Mouse (Mus musculus): Measurements from ENCODE around the gene Prtg. TPM values are rescaled to one million over a fixed set of nuclear protein-coding genes. Genes with fewer than 3 reads are reported as not detected.

Gene Prtg
- polyA plus RNA-seq, 1 experiment from 2014 or later: 0.36 TPM

- Histone ChIP-seq H3K27ac (no peak overlapping the region), H3K36me3 (no peaks in the 10 kb centered on the region), H3K4me3 (no peak overlapping the region), H3K9me3 (peaks cover 2% of the 10 kb centered on the region; the same call in 1 of the 2 replicates), H3K9ac (no peak overlapping the region), H3K27me3 (no peaks in the 10 kb centered on the region), H3K4me2 (replicated peaks) (no peak overlapping the region), H3K4me1 (peaks cover 3% of the 10 kb centered on the region; the same call in 1 of the 2 replicates)
- ATAC-seq (ENCODE audit: low FRiP score, low read depth): no peak
- 92% methylated on average over 5 of the region's 5 CpGs for WGBS
These were observed 86.1 kb downstream of the Prtg start for GRCm38 (mm10) chr9:72892761-72893160.

GRCm38 (mm10) chr9:72894796-72895352 lies 88.2 kb downstream of the Prtg start:
- no peak for ATAC-seq (ENCODE audit: low FRiP score, low read depth)
- WGBS: 86% methylated on average over 6 of the region's 6 CpGs
- no peaks in the 10 kb centered on the region for H3K36me3 ChIP-seq
- H3K4me2 ChIP-seq (replicated peaks): no peak overlapping the region
- peaks cover 2% of the 10 kb centered on the region; the same call in 1 of the 2 replicates for H3K9me3 ChIP-seq
- no peaks in the 10 kb centered on the region for H3K27me3 ChIP-seq
- H3K27ac ChIP-seq: no peak overlapping the region; the same call in 1 of the 2 replicates
- no peak overlapping the region for H3K4me3 ChIP-seq
- peaks cover 3% of the 10 kb centered on the region; the same call in 1 of the 2 replicates for H3K4me1 ChIP-seq
- no peak overlapping the region for H3K9ac ChIP-seq

GRCm38 (mm10) chr9:72902057-72902456 lies 95.4 kb downstream of the Prtg start:
- Histone ChIP-seq H3K9ac (no peak overlapping the region), H3K4me1 (peaks cover 17% of the 10 kb centered on the region), H3K9me3 (no peaks in the 10 kb centered on the region), H3K27ac (no peak overlapping the region), H3K4me3 (no peak overlapping the region), H3K36me3 (no peaks in the 10 kb centered on the region), H3K4me2 (replicated peaks) (no peak overlapping the region), H3K27me3 (no peaks in the 10 kb centered on the region)
- 77% methylated on average over 8 of the region's 8 CpGs for WGBS
- no peak for ATAC-seq (ENCODE audit: low FRiP score, low read depth)

- H3K27ac ChIP-seq: no peak overlapping the region
- no peaks in the 10 kb centered on the region for H3K27me3 ChIP-seq
- no peak overlapping the region for H3K4me2 ChIP-seq (replicated peaks)
- 85% methylated on average over 5 of the region's 5 CpGs for WGBS
- H3K4me3 ChIP-seq: no peak overlapping the region
- H3K36me3 ChIP-seq: peaks cover under 1% of the 10 kb centered on the region; the same call in 1 of the 2 replicates
- peaks cover 19% of the 10 kb centered on the region for H3K4me1 ChIP-seq
- no peaks in the 10 kb centered on the region for H3K9me3 ChIP-seq
- H3K9ac ChIP-seq: no peak overlapping the region
- ATAC-seq (ENCODE audit: low FRiP score, low read depth): no peak
These were observed 95.9 kb downstream of the Prtg start for GRCm38 (mm10) chr9:72902611-72903010.

DNA sequence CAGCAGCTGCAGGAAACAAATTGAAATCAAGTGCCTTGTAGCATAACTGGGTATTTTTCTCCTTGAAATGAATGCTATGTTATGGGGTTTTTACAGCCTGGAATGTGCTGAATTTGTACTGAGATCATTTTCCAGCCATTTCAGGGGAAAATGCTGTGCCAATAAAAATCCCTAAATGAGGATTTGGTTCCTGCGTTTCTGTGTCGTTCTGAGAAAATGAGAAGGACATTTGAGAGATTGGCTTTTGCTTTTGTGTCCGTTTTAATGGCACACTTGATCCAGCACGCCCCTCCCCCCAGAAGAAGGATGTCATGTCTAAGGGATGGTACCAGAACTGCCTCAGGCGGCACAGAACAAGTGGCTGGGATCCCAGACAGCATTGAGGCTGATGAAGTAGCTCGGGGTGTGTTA lies 100.0 kb downstream of the Prtg start:
- H3K4me3 ChIP-seq: no peak overlapping the region
- 63% methylated on average over 6 of the region's 6 CpGs for WGBS
- ATAC-seq (ENCODE audit: low FRiP score, low read depth): peak; percentile 37; the same call in 1 of the 2 replicates
- no peaks in the 10 kb centered on the region for H3K27me3 ChIP-seq
- H3K4me1 ChIP-seq: peaks cover 19% of the 10 kb centered on the region
- no peak overlapping the region for H3K4me2 ChIP-seq (replicated peaks)
- H3K9ac ChIP-seq: no peak overlapping the region
- no peaks in the 10 kb centered on the region for H3K9me3 ChIP-seq
- peak overlapping the region; percentile 61 for H3K27ac ChIP-seq
- H3K36me3 ChIP-seq: peaks cover 2% of the 10 kb centered on the region; the same call in 1 of the 2 replicates

DNA sequence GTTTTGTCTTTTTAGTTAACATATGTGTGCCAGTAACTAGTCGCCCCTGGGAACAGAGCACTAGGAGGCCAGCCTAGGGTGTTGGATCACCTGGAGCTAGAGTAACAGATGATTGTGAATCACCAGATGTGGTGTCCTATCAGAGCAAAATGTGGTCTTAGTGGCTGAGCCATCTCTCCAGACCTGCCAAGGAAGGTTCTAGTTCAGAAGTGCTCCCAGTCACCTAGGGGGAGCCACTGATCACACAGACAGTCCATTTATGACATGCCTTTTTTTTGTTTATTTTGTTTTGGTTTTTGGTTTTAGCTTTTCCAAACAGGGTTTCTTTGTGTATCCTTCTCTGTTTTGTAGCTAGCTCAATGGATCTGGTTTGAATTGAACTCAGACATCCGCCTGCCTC lies 104.7 kb downstream of the Prtg start:
- no peak for ATAC-seq (ENCODE audit: low FRiP score, low read depth)
- H3K27ac ChIP-seq: no peak overlapping the region
- no peak overlapping the region for H3K4me3 ChIP-seq
- no peak overlapping the region for H3K4me2 ChIP-seq (replicated peaks)
- peaks cover 2% of the 10 kb centered on the region; the same call in 1 of the 2 replicates for H3K36me3 ChIP-seq
- no peaks in the 10 kb centered on the region for H3K9me3 ChIP-seq
- H3K4me1 ChIP-seq: peaks cover 8% of the 10 kb centered on the region
- no peaks in the 10 kb centered on the region for H3K27me3 ChIP-seq
- no peak overlapping the region for H3K9ac ChIP-seq
- WGBS: 90% methylated on average over 2 of the region's 2 CpGs

GRCm38 (mm10) chr9:72913551-72913950 lies 106.9 kb downstream of the Prtg start:
- H3K9ac ChIP-seq: no peak overlapping the region
- H3K4me3 ChIP-seq: no peak overlapping the region
- 77% methylated on average over 6 of the region's 6 CpGs for WGBS
- H3K4me1 ChIP-seq: no peaks in the 10 kb centered on the region
- H3K36me3 ChIP-seq: no peaks in the 10 kb centered on the region
- no peak overlapping the region for H3K4me2 ChIP-seq (replicated peaks)
- no peaks in the 10 kb centered on the region for H3K9me3 ChIP-seq
- H3K27me3 ChIP-seq: no peaks in the 10 kb centered on the region
- no peak for ATAC-seq (ENCODE audit: low FRiP score, low read depth)
- H3K27ac ChIP-seq: no peak overlapping the region

DNA sequence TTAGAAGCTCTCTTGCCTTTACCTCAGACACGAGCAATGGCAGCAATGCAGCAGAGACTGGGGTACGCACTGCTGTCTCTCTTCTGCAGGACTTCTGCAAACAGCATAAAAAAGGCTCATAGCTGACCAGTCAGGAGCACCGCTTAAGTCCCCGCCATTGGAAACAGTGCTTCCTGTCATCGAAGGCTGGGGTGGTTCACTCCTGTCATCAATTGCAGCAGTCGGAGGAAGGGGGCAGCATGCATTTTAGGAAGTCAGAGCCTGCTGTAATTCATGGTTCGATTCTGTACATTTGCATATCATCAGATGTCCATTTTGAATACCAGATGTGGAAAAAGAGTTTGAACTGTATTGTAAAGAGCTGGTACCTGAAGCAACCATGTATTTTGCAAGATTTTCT lies 109.1 kb downstream of the Prtg start:
- H3K4me2 ChIP-seq (replicated peaks): no peak overlapping the region
- no peak for ATAC-seq (ENCODE audit: low FRiP score, low read depth)
- WGBS: 71% methylated on average over 7 of the region's 7 CpGs
- no peak overlapping the region for H3K9ac ChIP-seq
- no peak overlapping the region for H3K4me3 ChIP-seq
- no peaks in the 10 kb centered on the region for H3K27me3 ChIP-seq
- no peaks in the 10 kb centered on the region for H3K4me1 ChIP-seq
- H3K27ac ChIP-seq: no peak overlapping the region
- H3K36me3 ChIP-seq: no peaks in the 10 kb centered on the region
- H3K9me3 ChIP-seq: no peaks in the 10 kb centered on the region

DNA sequence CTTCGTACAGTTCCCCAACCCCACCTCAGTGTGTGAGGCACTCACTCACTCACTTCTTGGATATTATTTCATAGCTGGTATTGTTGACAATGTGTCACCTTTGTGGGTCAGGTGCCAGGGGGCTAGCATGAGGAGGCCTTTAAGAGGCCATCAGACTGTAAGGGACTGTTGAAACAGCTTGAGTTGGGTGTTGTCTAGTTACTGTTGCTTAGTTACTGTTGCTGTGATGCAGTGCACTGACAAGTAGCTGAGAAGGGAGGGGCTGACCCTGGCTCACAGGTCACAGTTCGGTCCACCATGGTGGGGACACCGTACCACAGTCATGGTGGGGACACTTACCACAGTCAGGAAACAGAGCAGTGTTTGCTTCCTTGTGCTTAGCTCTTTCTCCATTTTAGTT lies 116.4 kb downstream of the Prtg start:
- ATAC-seq (ENCODE audit: low FRiP score, low read depth): no peak
- Histone ChIP-seq H3K27ac (no peak overlapping the region), H3K4me3 (no peak overlapping the region), H3K9me3 (no peaks in the 10 kb centered on the region), H3K9ac (no peak overlapping the region), H3K4me1 (peaks cover 15% of the 10 kb centered on the region), H3K27me3 (no peaks in the 10 kb centered on the region), H3K36me3 (no peaks in the 10 kb centered on the region), H3K4me2 (replicated peaks) (no peak overlapping the region)
- 94% methylated on average over 3 of the region's 3 CpGs for WGBS

GRCm38 (mm10) chr9:72925021-72925934 lies 118.6 kb downstream of the Prtg start, which contains the start of gene Pygo1:
TSS of gene Pygo1 (plus strand) at chr9:72925645.
- under 1% methylated on average over 82 of the region's 108 CpGs for WGBS

DNA sequence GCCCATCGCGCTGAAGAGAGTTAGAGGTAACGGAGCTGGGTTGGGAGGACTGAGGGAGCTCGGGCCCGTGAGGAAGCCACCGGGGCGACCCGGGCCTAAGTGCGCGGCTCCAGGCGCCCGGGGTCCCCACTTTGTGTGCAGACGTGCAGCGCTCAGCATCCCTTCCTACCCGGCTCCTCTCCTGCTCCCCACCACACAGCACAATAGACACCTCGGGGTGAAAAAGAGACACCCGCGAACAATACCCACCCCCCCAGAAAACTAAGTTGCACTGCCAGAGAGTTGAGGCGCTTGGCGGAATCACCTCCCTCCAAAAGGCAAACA lies 119.2 kb downstream of the Prtg start:
- peak overlapping the region; percentile 94 for H3K27ac ChIP-seq
- no peaks in the 10 kb centered on the region for H3K27me3 ChIP-seq
- peak overlapping the region; percentile 97 for H3K9ac ChIP-seq
- peak overlapping the region; percentile 81 for H3K4me3 ChIP-seq
- ATAC-seq (ENCODE audit: low FRiP score, low read depth): peak; percentile 62
- no peaks in the 10 kb centered on the region for H3K9me3 ChIP-seq
- peak overlapping the region; percentile 84 for H3K4me2 ChIP-seq (replicated peaks)
- peaks cover 10% of the 10 kb centered on the region for H3K36me3 ChIP-seq
- peaks cover 18% of the 10 kb centered on the region for H3K4me1 ChIP-seq
- 1% methylated on average over 20 of the region's 20 CpGs for WGBS

More at GRCm38 (mm10) chr9:72925021-72925934, 118.6 kb downstream of the Prtg start, which contains the start of gene Pygo1:
- H3K9ac ChIP-seq: peak within 1 kb of the TSS; percentile 97
- peaks cover 10% of the 10 kb centered on the region for H3K36me3 ChIP-seq
- peak; percentile 83 for ATAC-seq (ENCODE audit: low FRiP score, low read depth)
- peak within 1 kb of the TSS; percentile 84 for H3K4me2 ChIP-seq (replicated peaks)
- H3K27me3 ChIP-seq: no peaks in the 10 kb centered on the region
- peak within 1 kb of the TSS; percentile 81 for H3K4me3 ChIP-seq
- peak within 1 kb of the TSS; percentile 94 for H3K27ac ChIP-seq
- H3K4me1 ChIP-seq: peaks cover 18% of the 10 kb centered on the region
- H3K9me3 ChIP-seq: no peaks in the 10 kb centered on the region

- 78% methylated on average over 13 of the region's 13 CpGs for WGBS
- no peak overlapping the region for H3K4me3 ChIP-seq
- no peaks in the 10 kb centered on the region for H3K27me3 ChIP-seq
- no peak overlapping the region for H3K4me2 ChIP-seq (replicated peaks)
- no peaks in the 10 kb centered on the region; the same call in 1 of the 2 replicates for H3K9me3 ChIP-seq
- H3K36me3 ChIP-seq: peaks cover 47% of the 10 kb centered on the region
- no peak overlapping the region for H3K27ac ChIP-seq
- peaks cover 17% of the 10 kb centered on the region for H3K4me1 ChIP-seq
- ATAC-seq (ENCODE audit: low FRiP score, low read depth): no peak
- H3K9ac ChIP-seq: no peak overlapping the region
These were observed 124.6 kb downstream of the Prtg start for GRCm38 (mm10) chr9:72931166-72931790.
